Mouse (Mus musculus) heart, postnatal 4 days (tissue): Measurements from ENCODE around the gene Rnf40. TPM values are rescaled to one million over a fixed set of nuclear protein-coding genes. Genes with fewer than 3 reads are reported as not detected.
"Not testable (repeated sequence)": the region's sequence is repeated elsewhere in the genome, so short reads cannot be mapped to it uniquely, and the experiment has no call there.

Experiments
- DNase-seq: peaks from one replicate; pipeline ENCODE4 v3.0.0; 2021
- total RNA-seq, 2 experiments: library from RNA; stranded (reverse); gene quantifications; 2 replicates each; pipeline ENCODE4 v1.2.3; 2021

The Rnf40 gene
- total RNA-seq, 2 experiments from 2014 or later, result 47.8 to 49.7 TPM

- DNase-seq, result no peak
These were observed 15.7 kb downstream of the Rnf40 start for GRCm38 (mm10) chr7:127604256-127604655.

GRCm38 (mm10) chr7:127607150-127607549 lies 18.6 kb downstream of the Rnf40 start:
- DNase-seq, result no peak

GRCm38 (mm10) chr7:127611011-127611410 lies 22.4 kb downstream of the Rnf40 start:
- DNase-seq, result no peak

- DNase-seq, result no peak
These were observed 23.0 kb downstream of the Rnf40 start for GRCm38 (mm10) chr7:127611561-127611960.

- no peak for DNase-seq
These were observed 24.9 kb downstream of the Rnf40 start for GRCm38 (mm10) chr7:127613501-127613900.

- DNase-seq, result no peak
These were observed 25.5 kb downstream of the Rnf40 start for GRCm38 (mm10) chr7:127614091-127614490.

- peak; percentile 77 for DNase-seq
These were observed 25.9 kb downstream of the Rnf40 start for GRCm38 (mm10) chr7:127614511-127614890.

- peak; percentile 84 for DNase-seq
These were observed 26.6 kb downstream of the Rnf40 start, which contains the start of gene Zfp629 for GRCm38 (mm10) chr7:127614891-127615843. Gene Zfp629 (minus strand): TSS chr7:127615797.

GRCm38 (mm10) chr7:127616336-127616735 lies 27.8 kb downstream of the Rnf40 start:
- DNase-seq, result no peak

GRCm38 (mm10) chr7:127616881-127617280 lies 28.3 kb downstream of the Rnf40 start:
- DNase-seq, result no peak

GRCm38 (mm10) chr7:127617962-127618361 lies 29.4 kb downstream of the Rnf40 start:
- DNase-seq, result no peak

GRCm38 (mm10) chr7:127618402-127618801 lies 29.8 kb downstream of the Rnf40 start:
- DNase-seq, result not testable (repeated sequence)

GRCm38 (mm10) chr7:127626039-127626438 lies 37.5 kb downstream of the Rnf40 start:
- DNase-seq, result no peak

GRCm38 (mm10) chr7:127626471-127626870 lies 37.9 kb downstream of the Rnf40 start:
- DNase-seq, result no peak

GRCm38 (mm10) chr7:127628646-127629045 lies 40.1 kb downstream of the Rnf40 start:
- no peak for DNase-seq

- DNase-seq, result no peak
These were observed 42.8 kb downstream of the Rnf40 start for GRCm38 (mm10) chr7:127631416-127631815.

- peak; percentile 85 for DNase-seq
These were observed 48.4 kb downstream of the Rnf40 start for GRCm38 (mm10) chr7:127636963-127637362.

GRCm38 (mm10) chr7:127641260-127641659 lies 52.7 kb downstream of the Rnf40 start:
- DNase-seq, result no peak

GRCm38 (mm10) chr7:127642254-127642653 lies 53.7 kb downstream of the Rnf40 start:
- DNase-seq, result no peak

GRCm38 (mm10) chr7:127646363-127646762 lies 57.8 kb downstream of the Rnf40 start:
- no peak for DNase-seq

GRCm38 (mm10) chr7:127647576-127647975 lies 59.0 kb downstream of the Rnf40 start:
- not testable (repeated sequence) for DNase-seq

- DNase-seq, result no peak
These were observed 60.1 kb downstream of the Rnf40 start for GRCm38 (mm10) chr7:127648516-127649201.

GRCm38 (mm10) chr7:127649206-127649605 lies 60.6 kb downstream of the Rnf40 start:
- no peak for DNase-seq
